Mouse (Mus musculus) heart, embryonic 12.5 days (tissue): Measurements from ENCODE around the gene Vps13c. TPM values are rescaled to one million over a fixed set of nuclear protein-coding genes. Genes with fewer than 3 reads are reported as not detected.

ENCODE experiments used
- ATAC-seq: fragments of 200-750 bp; cut with Nextera tagmentation; 2 replicates; pipeline ENCODE4 v1.8.0; 2017; ENCODE audit warnings: moderate TSS enrichment, moderate library complexity; ENCODE audit not compliant: insufficient number of reproducible peaks, low FRiP score
- H3K27ac ChIP-seq: fragments of 300-500 bp; sonication (generic); 2 replicates; pipeline ENCODE4 v1.5.1; 2016; ENCODE audit warnings: mild to moderate bottlenecking, moderate library complexity; ENCODE audit not compliant: poor library complexity, severe bottlenecking
- H3K27me3 ChIP-seq: fragments of 300-500 bp; sonication (generic); replicated peaks from 2 replicates; pipeline ENCODE4 v1.6.1; 2016; ENCODE audit warnings: mild to moderate bottlenecking, moderate library complexity
- H3K36me3 ChIP-seq: fragments of 300-500 bp; sonication (generic); 2 replicates; pipeline ENCODE4 v1.6.1; 2016; ENCODE audit warnings: mild to moderate bottlenecking, moderate library complexity
- H3K4me1 ChIP-seq: fragments of 300-500 bp; sonication (generic); replicated peaks from 2 replicates; pipeline ENCODE4 v1.6.1; 2016; ENCODE audit warnings: mild to moderate bottlenecking
- H3K4me2 ChIP-seq: fragments of 300-500 bp; sonication (generic); 2 replicates; pipeline ENCODE4 v1.6.1; 2016; ENCODE audit warnings: mild to moderate bottlenecking, moderate library complexity
- H3K4me3 ChIP-seq: fragments of 300-500 bp; sonication (generic); 2 replicates; pipeline ENCODE4 v1.5.1; 2016; ENCODE audit warnings: mild to moderate bottlenecking
- H3K9ac ChIP-seq: fragments of 300-500 bp; sonication (generic); 2 replicates; pipeline ENCODE4 v1.6.1; 2016; ENCODE audit warnings: mild to moderate bottlenecking, moderate library complexity
- H3K9me3 ChIP-seq: fragments of 300-500 bp; sonication (generic); replicated peaks from 2 replicates; pipeline ENCODE4 v1.6.1; 2016; ENCODE audit warnings: mild to moderate bottlenecking, moderate library complexity
- WGBS: fragments of 180-500 bp; shearing (Covaris S2); methylation state at CpG from one replicate; pipeline ENCODE4 v1.1.7; 2016; 5-methylcytosine and 5-hydroxymethylcytosine counted together
- polyA plus RNA-seq: library from polyadenylated mRNA; unstranded; fragments of >200 nt; fragmentation: Nextera tagmentation; extraction: Ambion mirVana; gene quantifications from 2 replicates; pipeline ENCODE4 v1.2.1, GENCODE M21; 2016

Gene Vps13c
- polyA plus RNA-seq, 1 experiment from 2014 or later: 6.3 TPM

- ATAC-seq: no peak
- Histone ChIP-seq H3K4me2 (no peak overlapping the region), H3K9me3 (no peaks in the 10 kb centered on the region), H3K27ac (no peak overlapping the region), H3K36me3 (no peaks in the 10 kb centered on the region), H3K4me1 (peaks cover 33% of the 10 kb centered on the region), H3K9ac (no peak overlapping the region), H3K27me3 (no peaks in the 10 kb centered on the region), H3K4me3 (no peak overlapping the region)
- 77% methylated on average over 4 of the region's 4 CpGs for WGBS
Observed at GRCm38 (mm10) chr9:67813171-67813570, 27.0 kb upstream of the Vps13c start.

- Histone ChIP-seq H3K4me2 (peak overlapping the region; percentile 11; the same call in 1 of the 2 replicates), H3K27me3 (no peaks in the 10 kb centered on the region), H3K36me3 (no peaks in the 10 kb centered on the region), H3K27ac (peak overlapping the region; percentile 65), H3K9me3 (no peaks in the 10 kb centered on the region), H3K4me3 (no peak overlapping the region), H3K9ac (no peak overlapping the region), H3K4me1 (peaks cover 39% of the 10 kb centered on the region)
- no peak for ATAC-seq
- 10% methylated on average over 8 of the region's 8 CpGs for WGBS
Observed at GRCm38 (mm10) chr9:67813665-67814337, 26.4 kb upstream of the Vps13c start.

GRCm38 (mm10) chr9:67816172-67816928, 23.8 kb upstream of the Vps13c start:
- H3K4me2 ChIP-seq: no peak overlapping the region

GRCm38 (mm10) chr9:67817898-67818667, 22.1 kb upstream of the Vps13c start:
- H3K27ac ChIP-seq: peak overlapping the region; percentile 87
- WGBS: 18% methylated on average over 10 of the region's 10 CpGs
- H3K9me3 ChIP-seq: no peaks in the 10 kb centered on the region
- H3K4me1 ChIP-seq: peaks cover 38% of the 10 kb centered on the region
- H3K9ac ChIP-seq: no peak overlapping the region
- no peaks in the 10 kb centered on the region for H3K36me3 ChIP-seq
- ATAC-seq: peak; percentile 68
- no peak overlapping the region for H3K4me3 ChIP-seq
- H3K4me2 ChIP-seq: peak overlapping the region; percentile 33
- H3K27me3 ChIP-seq: no peaks in the 10 kb centered on the region

More at GRCm38 (mm10) chr9:67816172-67816928, 23.8 kb upstream of the Vps13c start:
- Histone ChIP-seq H3K9me3 (no peaks in the 10 kb centered on the region), H3K4me3 (no peak overlapping the region), H3K4me1 (peaks cover 37% of the 10 kb centered on the region), H3K27ac (no peak overlapping the region), H3K9ac (no peak overlapping the region), H3K27me3 (no peaks in the 10 kb centered on the region), H3K36me3 (no peaks in the 10 kb centered on the region)
- 75% methylated on average over 2 of the region's 2 CpGs for WGBS
- no peak for ATAC-seq

GRCm38 (mm10) chr9:67818668-67818950, 21.6 kb upstream of the Vps13c start:
- no peak for ATAC-seq
- H3K9me3 ChIP-seq: no peaks in the 10 kb centered on the region
- peak overlapping the region; percentile 87 for H3K27ac ChIP-seq
- H3K4me1 ChIP-seq: peaks cover 41% of the 10 kb centered on the region
- H3K4me3 ChIP-seq: no peak overlapping the region
- no peaks in the 10 kb centered on the region for H3K27me3 ChIP-seq
- WGBS: 42% methylated on average over 4 of the region's 4 CpGs
- peak overlapping the region; percentile 33 for H3K4me2 ChIP-seq
- H3K36me3 ChIP-seq: no peaks in the 10 kb centered on the region
- no peak overlapping the region for H3K9ac ChIP-seq

- Histone ChIP-seq H3K9me3 (peaks cover 5% of the 10 kb centered on the region; the same call in 1 of the 2 replicates), H3K27ac (no peak overlapping the region), H3K4me3 (no peak overlapping the region), H3K4me2 (no peak overlapping the region), H3K4me1 (peaks cover 16% of the 10 kb centered on the region), H3K36me3 (no peaks in the 10 kb centered on the region), H3K9ac (no peak overlapping the region), H3K27me3 (no peaks in the 10 kb centered on the region)
- ATAC-seq: no peak
- WGBS: 47% methylated on average over 5 of the region's 5 CpGs
Observed at GRCm38 (mm10) chr9:67823131-67823530, 17.1 kb upstream of the Vps13c start.

- 86% methylated on average over 7 of the region's 7 CpGs for WGBS
- ATAC-seq: no peak
- 0 out of 2 replicates have a peak, but pooled peaks cover 6% of the 10 kb centered on the region for H3K4me1 ChIP-seq
- no peak overlapping the region for H3K9ac ChIP-seq
- no peak overlapping the region for H3K4me2 ChIP-seq
- H3K9me3 ChIP-seq: peaks cover 5% of the 10 kb centered on the region; the same call in 1 of the 2 replicates
- peaks cover 20% of the 10 kb centered on the region for H3K27me3 ChIP-seq
- H3K27ac ChIP-seq: no peak overlapping the region
- no peak overlapping the region for H3K4me3 ChIP-seq
- H3K36me3 ChIP-seq: no peaks in the 10 kb centered on the region
Observed at GRCm38 (mm10) chr9:67825527-67825926, 14.7 kb upstream of the Vps13c start.

- Histone ChIP-seq H3K4me3 (no peak overlapping the region), H3K4me2 (no peak overlapping the region), H3K36me3 (no peaks in the 10 kb centered on the region), H3K9ac (no peak overlapping the region), H3K4me1 (peaks cover 13% of the 10 kb centered on the region), H3K27ac (no peak overlapping the region), H3K9me3 (peaks cover 5% of the 10 kb centered on the region; the same call in 1 of the 2 replicates), H3K27me3 (peaks cover 38% of the 10 kb centered on the region)
- 12% methylated on average over 3 of the region's 3 CpGs for WGBS
- ATAC-seq: no peak
Observed at GRCm38 (mm10) chr9:67828182-67828581, 12.0 kb upstream of the Vps13c start.

GRCm38 (mm10) chr9:67830411-67831358, 9.5 kb upstream of the Vps13c start:
- Histone ChIP-seq H3K27me3 (peaks cover 43% of the 10 kb centered on the region), H3K4me3 (peak overlapping the region; percentile 75), H3K9ac (peak overlapping the region; percentile 77), H3K9me3 (peaks cover 2% of the 10 kb centered on the region; the same call in 1 of the 2 replicates), H3K27ac (no peak overlapping the region; the same call in 1 of the 2 replicates), H3K36me3 (no peaks in the 10 kb centered on the region), H3K4me2 (peak overlapping the region; percentile 99), H3K4me1 (peaks cover 9% of the 10 kb centered on the region)
- peak; percentile 77 for ATAC-seq
- WGBS: 2% methylated on average over 80 of the region's 84 CpGs

GRCm38 (mm10) chr9:67831359-67832045, 8.7 kb upstream of the Vps13c start:
- Histone ChIP-seq H3K4me3 (peak overlapping the region; percentile 75), H3K27ac (no peak overlapping the region), H3K27me3 (peaks cover 43% of the 10 kb centered on the region), H3K36me3 (no peaks in the 10 kb centered on the region), H3K4me2 (peak overlapping the region; percentile 99), H3K9ac (peak overlapping the region; percentile 77), H3K4me1 (peaks cover 9% of the 10 kb centered on the region), H3K9me3 (peaks cover 2% of the 10 kb centered on the region; the same call in 1 of the 2 replicates)
- under 1% methylated on average over 57 of the region's 57 CpGs for WGBS
- 0 out of 2 replicates have a peak, but pooled peaks have one; percentile 17 for ATAC-seq
